Mouse (Mus musculus): ENCODE data around the gene Myo15.
"Not testable (repeated sequence)": the region's sequence is repeated elsewhere in the genome, so short reads cannot be mapped to it uniquely, and the experiment has no call there.

Gene Myo15

GRCm38 (mm10) chr11:60469039-60469438, at the start of gene Myo15:
Gene Myo15 (plus strand): TSS chr11:60469339.
- no peak for DNase-seq (ENCODE audit: extremely low spot score, low spot score)

- DNase-seq (ENCODE audit: extremely low spot score, low spot score): no peak
These were observed 47.0 kb upstream of the Myo15 start for GRCm38 (mm10) chr11:60422046-60422668.

GRCm38 (mm10) chr11:60423006-60423405, 46.1 kb upstream of the Myo15 start:
- no peak for DNase-seq (ENCODE audit: extremely low spot score, low spot score)

- no peak for DNase-seq (ENCODE audit: extremely low spot score, low spot score)
These were observed 42.7 kb upstream of the Myo15 start for GRCm38 (mm10) chr11:60426417-60426816.

- DNase-seq (ENCODE audit: extremely low spot score, low spot score): no peak
These were observed 41.5 kb upstream of the Myo15 start for GRCm38 (mm10) chr11:60427628-60428027.

GRCm38 (mm10) chr11:60433501-60433900, 35.6 kb upstream of the Myo15 start:
- DNase-seq (ENCODE audit: extremely low spot score, low spot score): no peak

GRCm38 (mm10) chr11:60435133-60435532, 34.0 kb upstream of the Myo15 start:
- no peak for DNase-seq (ENCODE audit: extremely low spot score, low spot score)

- DNase-seq (ENCODE audit: extremely low spot score, low spot score): no peak
These were observed 32.5 kb upstream of the Myo15 start for GRCm38 (mm10) chr11:60436618-60437017.

- not testable (repeated sequence) for DNase-seq (ENCODE audit: extremely low spot score, low spot score)
These were observed 29.5 kb upstream of the Myo15 start for GRCm38 (mm10) chr11:60439621-60440020.

- DNase-seq (ENCODE audit: extremely low spot score, low spot score): no peak
These were observed 29.0 kb upstream of the Myo15 start for GRCm38 (mm10) chr11:60440176-60440575.

GRCm38 (mm10) chr11:60442896-60443295, 26.2 kb upstream of the Myo15 start:
- no peak for DNase-seq (ENCODE audit: extremely low spot score, low spot score)

- DNase-seq (ENCODE audit: extremely low spot score, low spot score): no peak
These were observed 25.1 kb upstream of the Myo15 start for GRCm38 (mm10) chr11:60444007-60444406.

GRCm38 (mm10) chr11:60454080-60454744, 14.9 kb upstream of the Myo15 start, which contains the start of gene Drg2:
Gene Drg2 (plus strand): TSS chr11:60454591.
- peak; percentile 96 for DNase-seq (ENCODE audit: extremely low spot score, low spot score)

- DNase-seq (ENCODE audit: extremely low spot score, low spot score): no peak
These were observed 14.4 kb upstream of the Myo15 start for GRCm38 (mm10) chr11:60454745-60455087.

GRCm38 (mm10) chr11:60457973-60458372, 11.2 kb upstream of the Myo15 start:
- DNase-seq (ENCODE audit: extremely low spot score, low spot score): no peak

GRCm38 (mm10) chr11:60465943-60466380, 3.2 kb upstream of the Myo15 start:
- peak; percentile 39 for DNase-seq (ENCODE audit: extremely low spot score, low spot score)

- DNase-seq (ENCODE audit: extremely low spot score, low spot score): no peak
These were observed 1.6 kb downstream of the Myo15 start for GRCm38 (mm10) chr11:60470743-60471142.

- no peak for DNase-seq (ENCODE audit: extremely low spot score, low spot score)
These were observed 5.4 kb downstream of the Myo15 start for GRCm38 (mm10) chr11:60474534-60474933.

GRCm38 (mm10) chr11:60475668-60476362, 6.7 kb downstream of the Myo15 start:
- no peak for DNase-seq (ENCODE audit: extremely low spot score, low spot score)

GRCm38 (mm10) chr11:60478121-60478520, 9.0 kb downstream of the Myo15 start:
- peak; percentile 22 for DNase-seq (ENCODE audit: extremely low spot score, low spot score)

- no peak for DNase-seq (ENCODE audit: extremely low spot score, low spot score)
These were observed 17.1 kb downstream of the Myo15 start for GRCm38 (mm10) chr11:60486267-60486666.

GRCm38 (mm10) chr11:60492726-60493125, 23.6 kb downstream of the Myo15 start:
- DNase-seq (ENCODE audit: extremely low spot score, low spot score): no peak
